Mouse (Mus musculus): ENCODE data around the gene 4930467E23Rik.
"Not testable (repeated sequence)": the region's sequence is repeated elsewhere in the genome, so short reads cannot be mapped to it uniquely, and the experiment has no call there.

DNA sequence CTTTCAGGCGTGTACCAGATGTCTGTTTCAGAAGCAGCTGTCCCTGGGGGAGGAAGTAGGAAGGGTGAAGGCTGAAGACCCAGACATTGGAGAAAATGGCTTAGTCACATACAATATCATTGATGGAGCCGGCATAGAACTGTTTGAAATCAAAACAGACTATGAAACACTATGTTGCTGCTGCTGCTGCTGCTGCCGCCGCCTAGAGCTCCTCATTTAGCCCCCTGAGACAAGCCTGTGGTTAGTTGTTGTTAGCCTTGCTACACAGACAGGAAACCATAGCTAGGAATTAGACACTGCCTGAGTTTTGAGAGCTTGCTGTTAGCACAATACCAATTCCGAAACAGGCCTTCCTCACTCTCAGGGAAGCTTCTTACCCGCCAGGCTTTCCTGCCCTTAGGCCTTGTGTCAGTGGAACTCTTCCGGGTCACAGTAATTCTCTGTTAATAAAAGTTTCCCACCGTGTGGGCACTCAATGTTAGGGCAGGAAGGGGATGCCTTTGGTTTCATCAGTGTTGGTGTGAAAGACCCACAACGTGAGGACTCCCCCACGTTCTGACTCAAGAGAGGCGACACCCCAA, 31.8 kb upstream of the 4930467E23Rik start:
- TF ChIP-seq CTCF, POLR2A (IDR thresholded peaks at IDR 0.05; ENCODE audit: extremely low read depth, insufficient read depth, low read length): not testable (repeated sequence)
